Mouse (Mus musculus) heart, adult 9 months (tissue): ENCODE results near the gene Rbm38.

Experiments
- DNase-seq, 2 experiments: peaks; one replicate each; pipeline ENCODE4 v3.0.0; 2022; ENCODE audit warnings: low spot score in 2 of 2

Gene Rbm38

GRCm38 (mm10) chr2:173014741-173015287 lies 5.5 kb upstream of the Rbm38 start:
- no peak for DNase-seq

GRCm38 (mm10) chr2:173017940-173018339 lies 2.4 kb upstream of the Rbm38 start:
- DNase-seq, result no peak

GRCm38 (mm10) chr2:173018618-173019017 lies 1.7 kb upstream of the Rbm38 start:
- peak; percentile 74 to 76 for DNase-seq

DNA sequence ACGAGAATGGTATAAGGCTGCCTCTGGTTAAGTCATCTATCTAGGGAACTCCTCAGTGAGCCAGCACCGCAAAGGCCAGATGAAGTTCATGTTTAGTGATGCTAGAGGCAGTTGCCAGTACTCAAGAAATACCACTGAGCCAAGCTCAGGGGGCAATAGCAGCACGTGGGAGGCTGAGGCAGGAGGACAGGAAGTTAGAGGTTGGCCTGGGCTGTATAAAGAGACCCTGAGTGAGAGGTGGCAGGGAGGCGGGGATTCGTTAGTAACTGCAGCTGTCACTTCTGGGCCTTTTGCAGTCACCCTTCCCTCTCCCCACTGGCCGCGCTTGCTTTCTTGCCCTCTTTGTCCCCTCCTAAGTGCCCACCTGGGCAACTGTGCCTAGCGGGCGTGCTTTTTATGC lies 976 bp upstream of the Rbm38 start:
- no peak for DNase-seq

- peak; percentile 83 to 90 for DNase-seq
Observed at GRCm38 (mm10) chr2:173019790-173020189, 508 bp upstream of the Rbm38 start.

DNA sequence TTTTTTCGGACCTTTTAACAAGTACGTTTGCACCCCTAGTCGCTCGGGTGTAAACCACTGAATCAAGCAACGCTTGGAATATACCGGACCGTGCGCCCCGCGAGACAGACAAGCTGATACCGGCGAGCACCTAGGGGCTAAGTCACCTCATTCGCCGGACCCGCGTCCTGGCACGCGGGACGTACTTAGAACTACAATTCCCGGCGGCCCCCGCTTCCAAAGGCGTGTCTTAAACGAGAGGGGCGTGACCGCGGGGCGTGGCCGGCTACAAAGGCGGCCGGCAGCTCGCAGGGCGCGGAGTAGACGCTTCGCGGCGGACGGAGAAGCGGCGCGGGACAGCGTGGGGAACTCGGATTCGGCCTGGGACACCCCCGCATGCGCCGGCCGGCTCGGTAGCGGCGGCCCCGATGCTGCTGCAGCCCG lies 1.3 kb downstream of the Rbm38 start:
- peak; percentile 83 to 93 for DNase-seq

DNA sequence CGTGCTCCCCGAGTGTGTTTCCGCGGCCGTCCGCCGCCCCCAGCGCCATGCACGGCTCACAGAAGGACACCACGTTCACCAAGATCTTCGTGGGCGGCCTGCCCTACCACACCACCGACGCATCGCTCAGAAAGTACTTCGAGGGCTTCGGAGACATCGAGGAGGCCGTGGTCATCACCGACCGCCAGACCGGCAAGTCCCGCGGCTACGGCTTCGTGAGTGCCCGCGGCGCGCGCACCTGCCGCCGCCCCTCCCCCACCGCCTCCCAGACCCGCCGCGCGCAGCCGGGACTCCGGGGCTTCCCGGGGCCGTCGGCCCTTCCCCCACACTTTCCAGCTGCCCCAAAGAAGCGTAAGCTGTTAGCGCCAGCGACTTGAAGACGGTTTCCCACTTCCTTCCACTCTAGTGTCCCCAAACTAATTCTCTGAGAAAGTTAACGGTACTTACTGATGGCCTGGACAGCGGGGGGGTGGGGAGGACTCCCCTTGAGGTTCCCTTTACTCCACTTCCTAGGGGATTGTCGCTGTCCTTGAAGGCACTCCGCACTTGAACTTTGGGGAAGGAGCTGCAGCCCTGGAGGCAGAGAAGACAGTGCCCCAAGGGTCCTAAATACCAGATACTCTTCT lies 1.9 kb downstream of the Rbm38 start:
- peak; percentile 38 to 43 for DNase-seq

GRCm38 (mm10) chr2:173022813-173023212 lies 2.5 kb downstream of the Rbm38 start:
- peak; percentile 60 for DNase-seq

GRCm38 (mm10) chr2:173023371-173023851 lies 3.1 kb downstream of the Rbm38 start:
- no peak for DNase-seq

GRCm38 (mm10) chr2:173023966-173024365 lies 3.7 kb downstream of the Rbm38 start:
- DNase-seq, result no peak

DNA sequence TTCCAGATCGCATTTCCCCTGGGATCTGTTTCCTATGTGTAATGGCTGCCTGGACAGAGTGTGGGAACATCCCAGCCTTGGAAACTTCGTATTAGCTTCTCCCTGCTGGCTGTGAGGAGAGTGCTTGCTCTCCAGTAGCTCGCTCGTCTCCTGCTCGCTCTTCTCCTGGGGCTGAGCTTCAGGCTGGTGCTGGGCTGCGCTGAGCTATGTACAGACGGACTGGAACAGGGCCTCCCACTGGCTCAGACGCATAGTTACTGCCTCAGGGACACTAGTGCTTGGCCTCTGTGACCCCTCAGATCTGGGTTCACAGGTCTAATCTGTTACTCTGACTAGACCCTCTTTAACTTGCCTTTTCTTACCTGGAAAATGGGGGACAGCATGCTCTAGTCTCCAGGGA lies 4.1 kb downstream of the Rbm38 start:
- no peak for DNase-seq

DNA sequence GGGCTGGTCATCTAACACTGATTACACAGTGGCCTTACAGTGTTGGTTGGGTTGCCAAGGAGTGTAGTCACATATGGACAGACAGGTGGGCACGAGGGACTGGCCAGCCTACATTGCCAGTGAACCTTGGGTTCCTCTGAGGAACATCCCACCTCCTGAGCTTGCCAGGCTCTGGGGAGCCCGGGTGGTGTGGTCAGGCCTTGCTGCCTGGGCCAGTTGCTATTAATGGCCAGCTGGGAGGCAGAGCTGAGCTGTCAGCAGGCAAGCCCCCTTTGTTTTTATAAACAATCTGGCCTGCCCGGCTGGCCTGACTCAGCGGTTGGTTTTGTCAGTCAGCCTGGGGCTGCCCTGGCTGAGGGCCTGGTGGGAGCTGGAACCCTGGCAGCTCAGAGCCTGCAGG lies 4.6 kb downstream of the Rbm38 start:
- peak; percentile 44 to 45 for DNase-seq

DNA sequence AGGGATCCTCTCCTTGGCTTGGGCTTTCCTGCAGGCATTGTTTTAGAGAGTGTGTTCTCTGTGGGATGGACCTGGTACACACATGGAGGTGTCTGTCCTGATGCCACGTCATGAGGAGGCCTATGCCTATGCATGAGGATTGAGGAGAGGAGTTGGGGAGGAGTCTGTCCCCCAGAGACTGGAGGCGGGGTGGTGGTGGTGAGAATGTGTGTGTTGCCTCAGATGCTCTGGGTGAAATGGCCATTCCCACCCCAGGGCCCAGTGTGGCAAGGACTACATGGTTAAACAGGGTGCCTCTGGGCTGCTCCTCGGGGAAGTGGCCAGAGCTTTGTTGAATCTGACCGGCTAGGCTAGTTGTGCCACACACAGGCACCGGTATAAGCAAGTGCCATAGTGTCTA lies 6.0 kb downstream of the Rbm38 start:
- DNase-seq, result no peak

- DNase-seq, result no peak
Observed at GRCm38 (mm10) chr2:173026688-173027131, 6.4 kb downstream of the Rbm38 start.

DNA sequence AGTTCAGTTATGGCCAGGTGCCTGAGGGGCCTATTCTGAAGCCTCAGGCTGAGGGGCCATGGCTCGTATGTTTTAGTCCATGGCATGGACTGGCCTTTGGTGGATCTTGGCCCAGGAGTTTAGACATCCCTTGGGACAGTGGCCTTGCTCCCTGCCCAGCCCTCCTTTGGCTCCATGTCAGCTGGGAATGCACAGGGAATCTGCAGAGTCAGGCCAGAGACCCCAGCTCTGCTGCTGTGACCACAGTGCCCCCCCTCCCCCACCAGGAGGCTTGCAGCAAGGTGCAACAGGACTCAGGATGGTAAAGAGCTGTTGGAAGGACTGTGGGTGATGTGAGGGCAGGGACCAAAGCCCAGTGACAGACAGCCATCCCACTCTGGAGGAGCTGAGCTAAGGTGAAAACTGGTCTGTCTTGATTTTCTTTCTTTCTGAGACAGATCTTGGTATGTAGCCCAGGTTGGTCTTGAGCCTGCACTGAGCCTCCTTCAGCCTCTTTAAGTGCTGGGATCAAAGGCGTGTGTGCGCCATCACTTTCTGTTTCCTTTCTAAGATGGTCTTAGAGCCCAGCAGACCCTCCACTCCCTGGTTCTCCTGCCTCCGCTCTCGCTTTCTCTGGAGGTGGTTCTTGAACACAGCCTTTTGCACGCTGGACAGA lies 7.0 kb downstream of the Rbm38 start:
- no peak for DNase-seq

DNA sequence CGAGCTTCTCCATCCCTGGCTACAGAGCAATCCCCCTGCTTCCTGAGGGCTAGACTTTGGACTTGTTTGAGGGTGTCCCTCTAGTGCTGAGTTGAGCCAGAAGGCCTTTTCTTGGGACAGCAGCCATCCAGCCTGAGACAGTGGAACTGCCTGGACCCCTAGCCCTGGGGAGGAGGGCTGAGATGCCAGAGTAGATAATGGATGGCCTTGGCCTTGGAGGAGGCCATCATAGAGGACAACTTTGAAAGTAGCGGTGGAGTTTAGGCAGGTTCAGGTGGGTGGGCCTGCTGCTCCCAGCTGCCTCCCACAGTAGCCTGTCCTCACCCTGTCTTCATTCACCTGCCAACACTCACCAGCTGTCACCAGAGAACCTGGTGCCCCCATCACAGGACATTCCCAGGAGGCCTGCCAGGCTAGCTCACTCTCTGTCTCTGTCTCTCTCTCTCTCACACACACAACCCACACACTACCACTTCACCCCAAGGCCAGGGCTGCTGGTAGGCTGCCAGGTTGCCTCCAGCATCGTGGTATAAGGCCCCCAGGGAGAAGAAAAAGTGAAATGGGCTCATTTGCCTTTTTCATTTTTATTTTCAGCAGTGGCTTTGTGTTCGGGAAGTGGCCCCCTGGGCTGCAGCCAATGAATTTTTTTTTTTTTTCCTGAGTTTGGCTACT lies 7.7 kb downstream of the Rbm38 start:
- DNase-seq, result peak in 1 of 2 experiments; percentile 39

- DNase-seq, result no peak
Observed at GRCm38 (mm10) chr2:173028508-173029031, 8.3 kb downstream of the Rbm38 start.

DNA sequence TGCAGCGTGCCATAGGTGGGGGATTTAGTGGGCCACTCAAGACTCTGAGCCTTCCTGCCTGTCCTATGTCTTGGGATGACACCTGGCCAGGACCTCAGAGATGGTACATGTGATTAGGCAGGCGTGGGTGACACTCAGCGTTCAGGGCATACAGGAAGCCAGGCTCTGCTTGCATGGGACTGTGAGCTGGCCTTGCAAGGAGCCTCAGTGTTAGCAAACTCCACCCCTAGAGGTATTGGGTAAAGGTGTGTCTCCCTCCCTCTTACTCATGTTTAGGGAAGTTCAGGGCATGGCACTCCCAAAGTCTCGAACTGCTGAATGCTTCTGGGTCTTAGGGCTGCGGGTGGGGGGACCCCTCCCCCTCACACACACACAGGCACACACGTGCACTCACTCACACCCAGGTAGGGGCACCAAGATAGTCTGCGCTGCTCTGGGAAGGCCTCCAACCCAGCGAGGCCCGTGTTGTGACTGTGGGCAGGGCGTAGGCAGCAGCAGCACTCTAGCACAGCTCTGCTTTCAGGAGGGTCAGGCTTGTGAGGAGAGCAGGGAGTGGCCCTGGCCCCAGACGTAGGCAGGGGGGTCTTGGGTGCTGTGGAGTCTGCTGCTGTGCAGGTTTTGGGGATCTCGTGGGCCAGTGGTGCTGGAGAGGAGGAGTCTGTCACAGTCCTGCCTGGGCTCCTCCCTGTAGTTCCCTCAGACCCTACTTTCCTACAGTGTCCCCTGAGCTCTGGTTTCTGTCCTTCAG lies 10.5 kb downstream of the Rbm38 start:
- no peak for DNase-seq

GRCm38 (mm10) chr2:173033531-173033930 lies 13.2 kb downstream of the Rbm38 start:
- DNase-seq, result no peak

DNA sequence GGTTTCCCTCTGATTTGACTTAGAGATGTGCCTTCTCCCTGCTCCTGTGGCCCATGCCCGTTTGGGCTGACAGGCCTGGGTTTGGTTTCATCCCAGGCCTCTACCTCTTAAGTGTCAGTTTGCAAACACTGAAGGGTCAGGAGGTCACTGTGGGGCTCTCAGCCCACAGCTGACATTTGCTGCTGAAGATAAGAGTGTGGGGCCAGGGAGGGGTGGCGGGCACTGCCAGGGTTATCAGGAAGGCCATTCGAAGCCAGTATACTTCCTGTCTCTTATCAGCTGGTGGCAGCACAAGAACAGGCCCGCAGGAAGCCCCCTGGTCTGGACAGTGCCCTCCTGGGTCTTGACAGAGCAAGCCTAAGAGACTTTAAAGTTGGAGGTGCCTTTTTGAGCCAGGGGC lies 14.7 kb downstream of the Rbm38 start:
- no peak for DNase-seq

GRCm38 (mm10) chr2:173035653-173036052 lies 15.4 kb downstream of the Rbm38 start:
- DNase-seq, result no peak

DNA sequence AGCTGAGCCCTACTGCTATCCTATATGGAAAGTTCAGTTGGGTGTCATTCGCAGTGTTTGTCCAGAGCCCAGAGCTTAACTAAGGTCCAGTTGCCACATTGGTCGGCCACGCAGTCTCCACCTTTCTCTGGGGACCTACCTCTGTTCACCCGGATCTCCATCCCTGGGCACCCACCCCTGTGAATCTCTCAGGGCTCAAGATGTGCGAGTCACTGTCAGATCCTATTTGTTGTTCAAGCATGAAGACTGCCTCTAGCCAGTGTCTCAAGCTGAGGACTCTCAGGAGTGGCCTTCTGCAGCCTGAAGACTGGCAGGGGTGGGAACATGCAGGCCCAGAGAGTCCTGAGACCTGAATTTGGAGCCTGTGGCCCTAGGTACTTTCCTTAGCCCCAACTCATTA lies 15.8 kb downstream of the Rbm38 start:
- no peak for DNase-seq
